In genomic region chr6:38900479-38901126, GRCm38 (mm10) we compare ENCODE assay signal across 13 mouse cellular contexts. TPM values are rescaled to one million over a fixed set of nuclear protein-coding genes. Genes with fewer than 3 reads are reported as not detected.
DNase-seq lines count a peak whose midpoint lies in the region; ATAC-seq and TF ChIP-seq lines count a peak whose summit lies in the region.
"Had no signal": no experiment of that assay in that cellular context is flagged by ENCODE, and none has a peak within 500 bp of the region (broad histone marks: within the 10 kb centered on the region; RNA-seq: fewer than 3 reads in every experiment).

No protein-coding gene starts in this region.

- ATAC-seq in intestine, embryonic 16.5 days = peak; percentile 85
- peak; percentile 78 for ATAC-seq in megakaryocyte-erythroid progenitor cell, adult 5-6 weeks (replicated peaks; ENCODE audit: low FRiP score, low TSS enrichment, poor library complexity, severe bottlenecking)

- TF ChIP-seq EP300 in CH12.LX (IDR thresholded peaks at IDR 0.05; ENCODE audit: low read length) = no peak

- H3K4me2 ChIP-seq in CH12.LX (ENCODE audit: insufficient read depth, low read depth, poor library complexity, severe bottlenecking) = peak overlapping the region; percentile 61
- no peak overlapping the region for H3K4me2 ChIP-seq in intestine, embryonic 16.5 days (ENCODE audit: low read depth, low read length)
- H3K4me2 ChIP-seq: limb, embryonic 13.5 days had no signal

- TF ChIP-seq POLR2A in CH12.LX (IDR thresholded peaks at IDR 0.05; ENCODE audit: low read depth, low read length) = no peak
- no peak for TF ChIP-seq POLR2A in bone marrow, adult 2 months (IDR thresholded peaks at IDR 0.05; ENCODE audit: borderline replicate concordance, control insufficient read depth, low read depth, low read length)

- no peak for DNase-seq in CH12.LX (ENCODE audit: extremely low read depth)
- DNase-seq in right cerebral cortex, postnatal 14 days = no peak
- DNase-seq in spleen, adult 18-20 months = no peak
- no peak for DNase-seq in cerebellum, adult 9-11 months
- DNase-seq: adrenal gland, postnatal 36 days; cerebellum, postnatal 25 days; kidney, adult 9 months; layer of hippocampus, adult 9-11 months; right cerebral cortex, adult 18-20 months had no signal

- in situ Hi-C loops in CH12.LX (cut with MboI; ENCODE audit: low pct_ligation_motif_present, low pct_unique_long_range_greater_than_20kb, low sequenced_read_pairs) = loop anchor here (5.0 to 10.0 kb wide), 2 partner anchors 158 to 256 kb away; no protein-coding TSS in a partner anchor

- H3K4me3 ChIP-seq in CH12.LX (replicated peaks in 1 of 3; ENCODE audit: low read depth in 2 of 3, low read length in 2 of 3, poor library complexity in 1 of 3) = no peak overlapping the region
- no peak overlapping the region for H3K4me3 ChIP-seq in bone marrow, adult 2 months (replicated peaks; ENCODE audit: control insufficient read depth, low read depth, low read length)
- H3K4me3 ChIP-seq in intestine, embryonic 16.5 days (ENCODE audit: low read length) = no peak overlapping the region
- H3K4me3 ChIP-seq: limb, embryonic 13.5 days had no signal

- H3K36me3 ChIP-seq in CH12.LX (replicated peaks in 1 of 2; ENCODE audit: control insufficient read depth in 1 of 2, insufficient read depth in 1 of 2, low read length in 1 of 2) = no peaks in the 10 kb centered on the region
- no peaks in the 10 kb centered on the region for H3K36me3 ChIP-seq in intestine, embryonic 16.5 days (ENCODE audit: control insufficient read depth, insufficient read depth, low read length)
- H3K36me3 ChIP-seq: limb, embryonic 13.5 days had no signal

- H3K9me3 ChIP-seq in CH12.LX (replicated peaks; ENCODE audit: low read length) = no peaks in the 10 kb centered on the region
- no peaks in the 10 kb centered on the region for H3K9me3 ChIP-seq in intestine, embryonic 16.5 days (ENCODE audit: control insufficient read depth, low read length)
- H3K9me3 ChIP-seq: limb, embryonic 13.5 days had no signal

- TF ChIP-seq RAD21 in CH12.LX (IDR thresholded peaks at IDR 0.05; ENCODE audit: low read depth, low read length) = no peak

- H3K9ac ChIP-seq in CH12.LX (ENCODE audit: insufficient read depth, low read depth) = no peak overlapping the region
- H3K9ac ChIP-seq in intestine, embryonic 16.5 days (ENCODE audit: low read depth, low read length) = no peak overlapping the region
- H3K9ac ChIP-seq: limb, embryonic 13.5 days had no signal

- dilution Hi-C loops in CH12.LX (cut with MboI; ENCODE audit: extremely low pct_ligation_motif_present, extremely low pct_unique_long_range_greater_than_20kb, low sequenced_read_pairs) = no loop called here

- TF ChIP-seq CTCF in CH12.LX (conservative IDR thresholded peaks at IDR 0.05 in 1 of 2, IDR thresholded peaks at IDR 0.05 in 1 of 2; ENCODE audit: low read depth in 2 of 2, low read length in 2 of 2) = no peak
- TF ChIP-seq CTCF in bone marrow, adult 2 months (IDR thresholded peaks at IDR 0.05; ENCODE audit: control insufficient read depth, insufficient read depth, low read length) = no peak

- peaks cover 8 to 32% of the 10 kb centered on the region in 2 experiments for H3K4me1 ChIP-seq in CH12.LX (ENCODE audit: control insufficient read depth in 1 of 2, insufficient read depth in 2 of 2)
- peaks cover 11% of the 10 kb centered on the region for H3K4me1 ChIP-seq in bone marrow, adult 2 months (ENCODE audit: control insufficient read depth, insufficient read depth, low read length)
- peaks cover 21% of the 10 kb centered on the region for H3K4me1 ChIP-seq in intestine, embryonic 16.5 days (ENCODE audit: control insufficient read depth, insufficient read depth, low read length)

- WGBS in bone marrow, adult 2 months = 53% methylated on average over 4 of the region's 4 CpGs
- WGBS in intestine, embryonic 16.5 days = 80% methylated on average over 4 of the region's 4 CpGs

- no peak overlapping the region for H3K27ac ChIP-seq in CH12.LX (ENCODE audit: insufficient read depth, low read depth)
- peak overlapping the region; percentile 38; the same call in 1 of the 2 replicates for H3K27ac ChIP-seq in bone marrow, adult 2 months (ENCODE audit: control insufficient read depth, insufficient read depth, low read depth, low read length, poor library complexity)
- peak overlapping the region; percentile 65 for H3K27ac ChIP-seq in intestine, embryonic 16.5 days (ENCODE audit: low read length)
- H3K27ac ChIP-seq: limb, embryonic 13.5 days had no signal

- no peaks in the 10 kb centered on the region for H3K27me3 ChIP-seq in CH12.LX (replicated peaks)
- H3K27me3 ChIP-seq in intestine, embryonic 16.5 days (replicated peaks; ENCODE audit: control insufficient read depth, insufficient read depth, low read length) = no peaks in the 10 kb centered on the region
- H3K27me3 ChIP-seq: limb, embryonic 13.5 days had no signal

- no peaks in the 10 kb centered on the region for H3K79me2 ChIP-seq in CH12.LX (replicated peaks; ENCODE audit: control insufficient read depth, extremely low read depth, insufficient read depth, poor library complexity, severe bottlenecking)

TF ChIP-seq in CH12.LX, 34 proteins besides CTCF, POLR2A, EP300 and RAD21:
- TF ChIP-seq SMC3 (IDR thresholded peaks at IDR 0.05; ENCODE audit: low read depth, low read length) (no peak), POLR2AphosphoS2 (IDR thresholded peaks at IDR 0.05; ENCODE audit: low read depth, low read length) (no peak), ELF1 (IDR thresholded peaks at IDR 0.05; ENCODE audit: low read depth, low read length) (no peak), CHD1 (IDR thresholded peaks at IDR 0.05; ENCODE audit: low read depth, low read length) (no peak), RCOR1 (conservative IDR thresholded peaks at IDR 0.05; ENCODE audit: low read depth, low read length) (no peak)

RNA-seq across cellular contexts. Expression of gene Hipk2, which starts 24.6 kb away (rescaled TPM):
- total RNA-seq in CH12.LX (2012; rRNA removed) = 1.8 and 2.6 TPM in 2 replicates
- total RNA-seq in CH12.LX (2014; rRNA removed) = 1.6 and 1.8 TPM in 2 replicates
- 4.2 and 5.3 TPM in 2 replicates for polyA plus RNA-seq in CH12.LX (2012; ENCODE audit: insufficient read length, low read depth)
- 23.4 and 39.5 TPM in 2 replicates for polyA plus RNA-seq in bone marrow, adult 2 months (2011; ENCODE audit: insufficient read depth, insufficient read length, low replicate concordance, missing spikeins)
- polyA plus RNA-seq in intestine, embryonic 16.5 days (2015; fragmentation: Nextera tagmentation; extraction: Ambion mirVana) = 16.2 and 18.7 TPM in 2 replicates
- 24.3 and 27.9 TPM in 2 replicates for total RNA-seq in megakaryocyte-erythroid progenitor cell, adult 5-6 weeks (2014; fragmentation: Nextera tagmentation)
- 5.1 and 9.2 TPM in 2 replicates for total RNA-seq in megakaryocyte-erythroid progenitor cell, adult 5-6 weeks (2017)

RNA-seq across cellular contexts. Expression of gene Tbxas1, which starts 25.4 kb away (rescaled TPM):
- total RNA-seq in CH12.LX (2012; rRNA removed) = not detected in 2 replicates
- not detected in 2 replicates for total RNA-seq in CH12.LX (2014; rRNA removed)
- polyA plus RNA-seq in CH12.LX (2012; ENCODE audit: insufficient read length, low read depth) = not detected in 2 replicates
- 25.1 and 59.7 TPM in 2 replicates for polyA plus RNA-seq in bone marrow, adult 2 months (2011; ENCODE audit: insufficient read depth, insufficient read length, low replicate concordance, missing spikeins)
- polyA plus RNA-seq in intestine, embryonic 16.5 days (2015; fragmentation: Nextera tagmentation; extraction: Ambion mirVana) = 4.3 and 4.8 TPM in 2 replicates
- 1.6 and 6.4 TPM in 2 replicates for total RNA-seq in megakaryocyte-erythroid progenitor cell, adult 5-6 weeks (2014; fragmentation: Nextera tagmentation)
- total RNA-seq in megakaryocyte-erythroid progenitor cell, adult 5-6 weeks (2017) = 2.5 and 8.8 TPM in 2 replicates
